Mouse (Mus musculus) adrenal gland, adult (tissue): ENCODE measurements at regions not wholly inside any gene's neighbourhood (a gene's known extent, or its start where the extent isn't known, plus 50 kb on each side); places are given as distances from the start of the nearest gene placed in this dataset.

Source experiments
- DNase-seq, 2 experiments: peaks; one replicate each; pipeline ENCODE4 v3.0.0; 2022 to 2023; ENCODE audit warnings: low spot score in 1 of 2; ENCODE audit not compliant: inconsistent age in 2 of 2

DNA sequence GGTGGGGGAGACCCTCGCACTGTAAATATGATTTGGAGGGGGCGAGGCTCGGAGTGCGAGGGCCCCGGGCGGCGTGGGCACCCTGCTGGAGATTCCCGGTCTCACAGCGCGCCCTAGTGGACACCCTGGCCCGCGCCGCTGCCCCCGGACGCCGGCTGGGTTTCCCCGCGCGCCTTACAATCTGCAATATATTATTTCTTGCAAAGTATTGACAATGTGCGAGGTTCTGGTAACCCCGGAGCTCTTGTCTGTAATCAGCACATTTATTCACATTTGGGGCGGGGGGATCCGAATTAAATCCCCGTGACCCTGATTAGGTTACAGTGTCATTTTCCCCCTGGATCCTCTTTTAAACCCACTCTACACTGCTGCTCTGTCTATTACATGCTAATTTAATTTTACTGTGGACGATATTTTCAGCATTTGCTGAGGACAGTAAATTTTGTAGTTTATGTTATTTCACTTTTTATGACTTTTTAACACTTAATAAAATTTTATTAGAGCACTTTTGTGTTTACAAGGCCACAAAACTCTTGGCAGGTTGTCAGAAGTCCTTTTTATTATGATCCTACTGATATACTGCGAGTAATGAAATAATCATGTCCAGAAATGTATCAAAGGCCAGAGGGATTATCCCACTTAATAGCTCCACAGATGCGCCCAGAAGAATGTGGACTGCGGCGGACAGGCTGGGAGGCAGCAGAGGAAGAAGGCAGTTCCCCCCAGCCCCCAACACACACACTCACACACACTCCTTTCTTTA, 312.6 kb downstream of the Mtx2 start:
- peak; percentile 59 to 91 for DNase-seq

GRCm38 (mm10) chr2:75138746-75139060, 313.1 kb downstream of the Mtx2 start:
- DNase-seq = no peak

DNA sequence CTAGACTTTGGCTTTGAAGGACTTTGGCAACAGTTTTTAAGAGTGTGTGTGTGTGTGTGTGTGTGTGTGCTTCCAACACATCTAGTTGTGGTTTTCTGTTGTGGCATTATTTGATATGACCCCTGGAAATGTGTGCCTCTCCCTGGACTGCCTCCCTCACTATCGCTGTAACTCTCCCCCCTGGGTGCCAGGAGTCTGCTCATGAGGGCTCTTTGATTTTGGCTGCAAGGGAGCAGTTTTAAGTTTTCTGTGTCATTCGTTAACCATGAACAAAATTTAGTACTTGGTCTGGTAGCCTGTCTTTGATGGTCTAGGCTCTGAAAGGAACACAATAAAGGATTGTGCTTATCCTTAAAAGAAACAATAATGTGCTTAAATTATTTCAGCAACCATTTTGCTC, 313.9 kb downstream of the Mtx2 start:
- no peak for DNase-seq

- peak; percentile 13 to 59 for DNase-seq
Measured at GRCm38 (mm10) chr2:75142675-75143074, 317.1 kb downstream of the Mtx2 start.

DNA sequence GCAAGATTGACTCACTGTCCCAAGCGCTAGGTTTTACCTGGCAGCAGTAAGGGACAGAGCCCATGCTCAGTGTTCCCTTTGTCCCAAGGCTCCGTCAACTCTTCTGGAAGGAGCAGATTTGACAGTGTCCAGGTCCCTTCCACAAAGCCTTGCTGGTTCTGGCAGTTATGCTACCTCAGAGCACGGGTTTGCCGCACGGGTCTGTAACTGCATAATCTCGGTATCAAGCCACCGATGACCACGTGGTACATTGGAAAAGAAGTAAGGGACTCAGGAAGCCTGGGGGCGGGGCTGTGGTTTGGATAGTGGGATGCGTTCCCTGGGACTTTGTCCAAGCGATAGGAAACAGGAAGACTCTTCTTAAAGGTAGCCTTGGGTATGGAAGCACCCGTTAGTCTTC, 319.3 kb downstream of the Mtx2 start:
- DNase-seq = no peak

- no peak for DNase-seq
Measured at GRCm38 (mm10) chr2:75146256-75146655, 320.7 kb downstream of the Mtx2 start.

GRCm38 (mm10) chr2:75147399-75147798, 321.8 kb downstream of the Mtx2 start:
- no peak for DNase-seq

GRCm38 (mm10) chr2:75147967-75148366, 322.4 kb downstream of the Mtx2 start:
- DNase-seq = no peak

DNA sequence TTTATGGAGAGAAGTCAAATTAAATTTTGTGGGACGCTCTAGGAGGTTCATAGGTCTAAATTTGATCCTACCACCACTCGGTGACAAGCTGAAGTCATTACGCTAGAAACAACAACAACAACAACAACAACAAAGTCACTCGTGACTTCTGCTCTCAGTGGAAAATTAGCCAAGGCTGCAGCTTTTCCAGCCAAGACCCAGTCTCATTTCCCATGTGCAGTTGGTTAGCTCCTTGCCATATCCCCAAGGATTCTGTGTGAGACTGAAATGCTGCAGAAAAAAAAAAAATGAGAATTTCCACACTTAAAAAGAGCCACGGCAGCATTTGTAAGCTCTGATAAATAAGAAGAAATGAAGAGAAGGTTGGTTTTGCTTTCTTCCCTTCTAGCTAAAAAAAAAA, 323.4 kb downstream of the Mtx2 start:
- DNase-seq = no peak

- no peak for DNase-seq
Measured at GRCm38 (mm10) chr2:75149562-75149961, 324.0 kb downstream of the Mtx2 start.

GRCm38 (mm10) chr2:75150986-75151385, 325.4 kb downstream of the Mtx2 start:
- DNase-seq = peak; percentile 18 to 72

GRCm38 (mm10) chr2:75151519-75151918, 325.9 kb downstream of the Mtx2 start:
- no peak for DNase-seq

- DNase-seq = peak; percentile 15 to 69
Measured at GRCm38 (mm10) chr2:75152477-75152990, 326.9 kb downstream of the Mtx2 start.

DNA sequence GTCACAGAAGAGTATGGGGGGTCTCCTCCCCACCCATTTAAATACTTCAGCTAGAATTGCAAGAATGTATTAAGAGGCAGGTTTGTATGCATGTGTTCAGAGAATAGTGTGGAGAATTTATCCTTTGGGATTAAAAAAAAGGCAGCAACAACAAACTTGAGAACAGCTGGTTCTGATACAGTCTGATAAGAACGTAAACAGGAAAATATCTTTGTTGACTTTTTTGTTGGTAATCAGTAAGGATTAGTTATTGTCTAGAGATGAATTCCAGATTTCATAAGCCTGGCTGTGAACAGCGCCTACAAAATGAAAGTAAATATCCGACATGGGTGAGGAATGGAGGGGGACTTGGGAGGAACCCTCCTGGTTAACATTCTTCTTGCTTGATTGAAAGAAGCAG, 328.8 kb downstream of the Mtx2 start:
- DNase-seq = no peak

DNA sequence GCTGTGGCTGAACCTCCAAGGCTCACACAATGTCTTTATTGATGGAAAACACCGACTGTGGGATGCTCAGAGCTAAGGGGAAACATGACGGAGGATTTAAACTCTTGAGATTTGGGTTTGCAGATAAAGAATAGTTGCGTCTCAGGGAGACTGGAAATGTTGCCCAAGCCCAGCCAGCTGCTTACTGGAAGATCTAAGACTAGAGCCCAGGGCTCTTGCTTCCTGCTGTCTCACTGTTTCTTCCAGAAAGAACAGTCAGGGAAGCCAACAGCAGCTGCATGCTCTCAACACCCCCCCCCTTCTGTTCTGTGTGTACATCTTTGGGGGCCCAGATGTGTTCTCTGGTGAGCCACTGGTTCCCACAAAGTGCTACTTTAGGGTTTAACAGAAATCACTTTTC, 333.0 kb downstream of the Mtx2 start:
- no peak for DNase-seq

DNA sequence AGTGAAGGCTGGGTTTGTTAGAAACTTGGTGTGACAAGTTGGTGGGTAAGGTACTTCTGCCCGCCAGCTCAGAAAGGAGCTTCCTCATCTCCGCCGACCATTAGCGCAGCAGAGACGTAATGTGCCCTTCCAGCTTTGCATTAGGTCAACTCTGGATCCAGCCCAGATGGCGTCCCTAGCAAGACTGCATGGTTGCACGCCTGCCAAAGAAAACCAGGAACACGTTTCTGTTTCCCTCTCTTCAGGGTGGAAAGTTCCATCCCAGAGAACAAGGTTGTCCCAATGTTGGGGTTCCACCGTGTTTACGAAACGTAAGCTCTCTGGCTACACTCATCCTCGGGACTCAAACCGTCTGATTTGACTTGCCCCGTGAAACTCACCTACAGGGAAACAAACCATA, 335.5 kb downstream of the Mtx2 start:
- no peak for DNase-seq

DNA sequence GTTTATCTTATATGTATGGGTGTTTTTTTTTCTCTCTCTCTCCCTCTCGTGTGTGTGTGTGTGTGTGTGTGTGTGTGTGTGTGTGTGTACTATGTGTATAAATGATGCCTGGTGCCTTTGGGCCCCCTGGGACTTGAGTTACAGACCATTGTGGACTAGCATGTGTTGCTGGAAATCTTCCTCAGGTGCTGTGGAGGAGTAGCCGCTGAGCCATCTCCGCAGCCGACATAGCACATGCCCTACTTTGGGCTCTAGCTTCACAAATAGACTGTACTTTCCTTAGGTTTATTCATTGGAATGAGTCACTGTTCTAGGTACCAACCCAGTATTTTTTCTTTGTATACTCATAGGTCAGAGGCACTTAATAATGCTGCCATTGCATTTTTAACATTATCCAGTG, 339.4 kb downstream of the Mtx2 start:
- no peak for DNase-seq

DNA sequence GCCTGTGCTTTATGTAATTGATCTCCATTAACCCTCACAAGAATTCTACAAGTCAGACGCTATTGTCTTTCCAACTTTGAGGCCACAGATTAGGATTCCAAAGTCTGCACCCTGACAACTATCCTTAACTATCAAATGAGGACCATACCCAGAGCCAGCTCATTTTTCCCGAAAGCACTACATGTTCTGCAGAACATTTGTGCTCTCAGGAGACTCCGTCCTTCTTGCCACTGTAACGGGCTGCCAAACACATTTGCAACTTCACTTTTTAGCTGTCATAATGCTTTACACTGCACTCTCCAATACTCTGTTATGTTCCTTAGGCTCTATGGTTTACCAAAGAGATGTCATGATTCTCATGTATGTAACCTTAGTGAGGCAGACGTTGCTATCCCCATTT, 350.7 kb downstream of the Mtx2 start:
- DNase-seq = no peak

GRCm38 (mm10) chr2:75183293-75183692, 357.7 kb downstream of the Mtx2 start:
- no peak for DNase-seq

DNA sequence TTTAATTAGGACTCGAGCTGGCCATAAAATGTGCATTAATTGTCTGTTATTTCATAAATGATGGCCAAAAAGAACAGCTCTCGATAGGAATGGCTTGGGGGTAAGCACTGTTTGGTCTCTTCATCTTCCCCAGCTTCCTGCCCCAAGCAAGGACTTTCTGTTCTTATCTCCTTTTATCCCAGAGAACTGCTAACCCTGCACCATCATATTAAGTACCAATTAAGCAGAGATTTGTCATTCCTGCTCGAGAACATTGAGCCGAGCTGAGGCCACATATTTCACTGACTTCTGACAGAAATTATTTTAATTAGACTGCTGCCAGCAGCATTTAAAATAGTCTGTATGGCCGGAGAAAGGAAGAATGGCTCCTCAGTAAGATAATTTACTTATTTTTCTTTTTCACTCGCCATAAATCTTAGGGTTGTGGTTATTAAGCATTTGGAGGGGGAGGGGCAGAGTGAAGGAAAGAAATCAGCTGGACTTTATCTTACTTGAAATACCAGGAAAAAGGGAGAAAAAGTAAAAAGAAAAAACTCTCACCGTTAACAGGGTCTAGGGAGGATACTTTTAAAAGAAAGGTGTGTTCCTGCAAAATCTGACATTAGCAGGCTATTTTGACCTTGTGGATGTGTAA, 377.1 kb downstream of the Mtx2 start:
- DNase-seq = peak in 1 of 2 experiments; percentile 26

- DNase-seq = peak; percentile 18 to 35
Measured at GRCm38 (mm10) chr2:75208821-75209758, 383.5 kb downstream of the Mtx2 start.
